Mouse (Mus musculus): ENCODE results near the gene Gipc3. TPM values are rescaled to one million over a fixed set of nuclear protein-coding genes. Genes with fewer than 3 reads are reported as not detected.

Gene Gipc3
- polyA plus RNA-seq, 1 experiment from 2014 or later, result 0.05 TPM

DNA sequence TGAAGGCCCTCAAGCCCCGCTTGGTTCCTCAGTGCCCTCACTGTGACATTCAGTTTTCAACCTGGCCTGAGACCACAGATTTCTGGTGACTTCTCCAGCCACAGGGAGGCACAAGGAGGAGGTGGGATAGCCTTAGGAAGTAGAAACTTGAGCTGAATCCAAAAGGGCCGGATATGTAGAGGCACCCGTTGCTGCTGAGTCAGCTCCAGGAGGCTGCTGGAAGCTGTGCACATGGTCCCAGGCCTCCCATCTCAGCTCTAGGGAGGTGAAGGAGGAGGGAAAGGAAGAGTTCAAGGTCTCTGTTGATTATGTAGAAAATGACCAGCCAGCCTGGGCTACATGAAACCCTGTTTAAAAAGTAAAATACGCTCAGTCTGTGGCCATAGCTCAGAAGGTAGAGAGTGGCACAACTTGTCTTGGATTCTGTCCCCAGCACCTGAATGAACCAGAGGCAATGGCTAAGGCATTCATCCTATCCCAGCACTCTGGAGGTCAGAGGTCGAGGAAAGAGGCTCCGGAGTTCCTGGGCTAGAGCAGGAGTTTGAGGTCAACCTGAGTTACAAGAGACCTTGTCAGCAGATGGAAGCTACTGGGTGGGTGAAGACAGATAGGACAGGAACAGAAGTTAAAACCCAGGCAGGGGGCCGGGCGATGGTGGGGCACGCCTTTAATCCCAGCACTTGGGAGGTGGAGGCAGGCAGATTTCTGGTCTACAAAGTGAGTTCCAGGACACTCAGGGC is 11.8 kb upstream of the Gipc3 start:
- Histone ChIP-seq H3K9ac (ENCODE audit: low read length) (no peak overlapping the region), H3K4me1 (ENCODE audit: control insufficient read depth, insufficient read depth, low read length) (peaks cover 21% of the 10 kb centered on the region)
- WGBS, result 72% methylated on average over 9 of the region's 9 CpGs

DNA sequence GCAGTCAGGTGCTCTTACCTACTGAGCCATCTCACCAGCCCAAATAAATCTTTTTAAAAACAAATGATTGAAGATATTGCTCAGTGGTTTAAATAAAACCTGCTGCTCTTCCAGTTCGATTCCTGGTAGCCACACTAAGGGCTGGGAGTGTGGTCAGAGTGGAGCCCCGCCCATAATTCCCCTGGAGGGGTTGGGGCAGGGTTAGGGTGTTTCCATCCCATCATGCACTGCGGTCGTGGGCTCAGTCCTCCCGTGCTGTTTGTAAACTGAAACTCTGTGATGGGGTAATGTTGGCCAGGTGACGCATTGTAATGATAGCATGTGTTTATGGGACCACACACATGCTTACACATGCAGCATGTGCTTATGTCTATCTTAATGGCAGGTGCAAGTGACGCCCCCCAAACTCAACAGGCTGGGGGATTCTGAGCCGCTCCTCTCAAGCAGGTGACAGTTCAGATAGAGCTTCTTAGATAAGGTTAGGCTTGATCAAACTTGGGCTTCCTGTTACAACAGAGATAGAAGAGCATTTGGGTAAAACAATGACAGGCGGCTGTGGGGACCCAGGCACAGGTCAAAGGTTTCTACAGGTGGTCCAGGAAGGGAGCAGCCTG is 8.7 kb upstream of the Gipc3 start:
- 13% methylated on average over 9 of the region's 9 CpGs for WGBS
- Histone ChIP-seq H3K9me3 (replicated peaks; ENCODE audit: control insufficient read depth, low read length) (no peaks in the 10 kb centered on the region), H3K4me3 (replicated peaks; ENCODE audit: low read length) (no peak overlapping the region), H3K27me3 (ENCODE audit: control insufficient read depth, insufficient read depth, low read length) (no peaks in the 10 kb centered on the region), H3K4me2 (ENCODE audit: low read depth, low read length) (no peak overlapping the region), H3K36me3 (ENCODE audit: control insufficient read depth, insufficient read depth, low read length) (peaks cover 12% of the 10 kb centered on the region; the same call in 1 of the 2 replicates), H3K27ac (ENCODE audit: low read length) (no peak overlapping the region), H3K9ac (ENCODE audit: low read length) (no peak overlapping the region), H3K4me1 (ENCODE audit: control insufficient read depth, insufficient read depth, low read length) (peaks cover 27% of the 10 kb centered on the region)
- ATAC-seq (ENCODE audit: insufficient read depth, low FRiP score), result no peak

More for the DNA sequence above, 11.8 kb upstream of the Gipc3 start:
- Histone ChIP-seq H3K27ac (ENCODE audit: low read length) (no peak overlapping the region), H3K36me3 (ENCODE audit: control insufficient read depth, insufficient read depth, low read length) (no peaks in the 10 kb centered on the region), H3K9me3 (replicated peaks; ENCODE audit: control insufficient read depth, low read length) (no peaks in the 10 kb centered on the region), H3K4me3 (replicated peaks; ENCODE audit: low read length) (no peak overlapping the region), H3K4me2 (ENCODE audit: low read depth, low read length) (no peak overlapping the region), H3K27me3 (ENCODE audit: control insufficient read depth, insufficient read depth, low read length) (no peaks in the 10 kb centered on the region)
- ATAC-seq (ENCODE audit: insufficient read depth, low FRiP score), result no peak

DNA sequence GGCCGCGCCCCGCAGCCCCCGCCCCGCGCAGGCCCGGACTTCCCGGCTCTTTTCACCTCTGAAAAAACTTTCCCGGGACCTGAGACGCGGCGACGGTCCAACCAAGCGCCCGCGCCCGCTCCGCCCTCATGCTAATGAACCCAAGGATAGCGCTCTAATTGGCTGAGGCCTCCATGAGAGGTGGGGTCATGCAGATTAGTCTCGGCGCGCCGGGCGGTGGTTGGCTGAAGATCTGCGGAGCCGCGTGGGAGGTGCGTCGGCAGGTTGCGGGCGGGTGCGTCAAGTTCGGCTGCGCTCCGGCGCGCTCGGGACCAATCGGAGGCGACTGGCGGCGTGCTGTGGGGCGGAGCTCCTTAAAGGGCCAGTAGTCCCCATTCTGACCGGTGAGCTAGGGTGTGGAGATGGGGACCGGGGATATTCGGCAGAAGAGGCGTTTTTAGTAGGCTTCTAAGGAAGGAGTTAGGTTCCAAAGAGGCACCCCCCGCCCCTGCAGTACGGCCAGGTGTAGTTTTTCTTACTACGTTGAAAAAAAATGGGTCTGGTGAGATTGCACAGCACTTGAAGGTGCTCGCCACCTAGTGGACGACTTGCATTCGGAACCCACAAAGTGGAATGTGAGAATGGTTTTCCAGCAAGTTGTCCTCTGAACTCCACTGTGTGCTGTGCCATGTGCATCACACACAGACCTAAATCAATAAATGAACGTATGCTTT is 7.4 kb upstream of the Gipc3 start, which contains the start of gene Hmg20b:
TSS of gene Hmg20b (minus strand) at position 130 of the 713 bp plus-strand sequence.
- ATAC-seq (ENCODE audit: insufficient read depth, low FRiP score), result peak; percentile 95
- WGBS, result under 1% methylated on average over 54 of the region's 54 CpGs
- H3K9ac ChIP-seq (ENCODE audit: low read length), result peak within 1 kb of the TSS; percentile 95

DNA sequence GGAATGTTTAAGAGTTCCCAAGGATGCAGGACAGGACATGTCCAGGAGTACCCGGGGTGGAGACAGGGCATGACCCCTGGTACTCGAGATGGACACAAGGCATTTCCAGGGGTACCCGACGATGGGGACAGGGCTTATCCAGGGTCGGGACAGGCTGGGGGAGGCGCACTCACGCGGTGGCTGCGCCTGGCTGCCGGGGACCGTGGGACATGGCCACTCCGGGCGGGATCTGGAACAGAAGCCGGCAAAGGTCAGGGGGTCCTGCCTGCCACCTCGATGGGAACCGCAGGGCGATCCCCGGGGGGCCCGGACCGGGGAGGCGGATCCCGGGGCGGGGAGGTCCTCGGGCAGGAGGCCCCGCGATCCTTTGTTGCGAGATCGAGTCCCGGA is 6.9 kb upstream of the Gipc3 start:
- under 1% methylated on average over 29 of the region's 29 CpGs for WGBS
- peak; percentile 3 for ATAC-seq (ENCODE audit: insufficient read depth, low FRiP score)
- no peaks in the 10 kb centered on the region for H3K9me3 ChIP-seq (replicated peaks; ENCODE audit: control insufficient read depth, low read length)
- H3K36me3 ChIP-seq (ENCODE audit: control insufficient read depth, insufficient read depth, low read length), result peaks cover 12% of the 10 kb centered on the region; the same call in 1 of the 2 replicates
- H3K4me3 ChIP-seq (replicated peaks; ENCODE audit: low read length), result peak overlapping the region; percentile 79
- H3K4me2 ChIP-seq (ENCODE audit: low read depth, low read length), result peak overlapping the region; percentile 94
- H3K27me3 ChIP-seq (ENCODE audit: control insufficient read depth, insufficient read depth, low read length), result no peaks in the 10 kb centered on the region
- peaks cover 31% of the 10 kb centered on the region for H3K4me1 ChIP-seq (ENCODE audit: control insufficient read depth, insufficient read depth, low read length)
- peak overlapping the region; percentile 88 for H3K27ac ChIP-seq (ENCODE audit: low read length)
- peak overlapping the region; percentile 95 for H3K9ac ChIP-seq (ENCODE audit: low read length)

More for the DNA sequence above, 7.4 kb upstream of the Gipc3 start, which contains the start of gene Hmg20b:
- Histone ChIP-seq H3K4me2 (ENCODE audit: low read depth, low read length) (peak within 1 kb of the TSS; percentile 94), H3K27me3 (ENCODE audit: control insufficient read depth, insufficient read depth, low read length) (no peaks in the 10 kb centered on the region), H3K4me1 (ENCODE audit: control insufficient read depth, insufficient read depth, low read length) (peaks cover 31% of the 10 kb centered on the region), H3K9me3 (replicated peaks; ENCODE audit: control insufficient read depth, low read length) (no peaks in the 10 kb centered on the region), H3K36me3 (ENCODE audit: control insufficient read depth, insufficient read depth, low read length) (peaks cover 12% of the 10 kb centered on the region; the same call in 1 of the 2 replicates), H3K27ac (ENCODE audit: low read length) (peak within 1 kb of the TSS; percentile 88), H3K4me3 (replicated peaks; ENCODE audit: low read length) (peak within 1 kb of the TSS; percentile 79)

DNA sequence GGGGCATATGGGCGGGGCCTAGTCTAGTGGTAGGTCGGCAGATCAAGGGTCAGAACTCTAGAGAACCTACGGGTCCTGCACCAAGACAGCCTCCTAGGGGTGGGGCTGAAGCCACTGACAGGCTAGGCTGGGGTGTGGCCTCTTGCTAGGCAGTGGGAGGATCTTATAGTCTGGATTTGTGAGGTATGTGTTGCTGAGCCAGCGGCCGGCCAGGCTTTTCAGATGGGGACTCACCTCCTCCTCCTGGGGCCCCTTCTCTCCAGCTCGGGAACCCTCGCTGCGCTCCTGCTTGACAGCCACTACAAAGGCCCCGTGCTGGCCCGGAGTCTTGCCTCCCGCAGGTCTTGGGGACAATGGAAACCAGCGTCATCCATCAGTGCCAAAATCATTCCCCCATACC is 6.1 kb upstream of the Gipc3 start:
- Histone ChIP-seq H3K4me1 (ENCODE audit: control insufficient read depth, insufficient read depth, low read length) (peaks cover 31% of the 10 kb centered on the region), H3K27ac (ENCODE audit: low read length) (peak overlapping the region; percentile 88), H3K4me3 (replicated peaks; ENCODE audit: low read length) (peak overlapping the region; percentile 79), H3K9ac (ENCODE audit: low read length) (peak overlapping the region; percentile 95), H3K36me3 (ENCODE audit: control insufficient read depth, insufficient read depth, low read length) (peaks cover 12% of the 10 kb centered on the region; the same call in 1 of the 2 replicates), H3K9me3 (replicated peaks; ENCODE audit: control insufficient read depth, low read length) (no peaks in the 10 kb centered on the region), H3K4me2 (ENCODE audit: low read depth, low read length) (peak overlapping the region; percentile 94), H3K27me3 (ENCODE audit: control insufficient read depth, insufficient read depth, low read length) (no peaks in the 10 kb centered on the region)
- peak; percentile 19; the same call in 1 of the 2 replicates for ATAC-seq (ENCODE audit: insufficient read depth, low FRiP score)
- WGBS, result 4% methylated on average over 12 of the region's 12 CpGs

DNA sequence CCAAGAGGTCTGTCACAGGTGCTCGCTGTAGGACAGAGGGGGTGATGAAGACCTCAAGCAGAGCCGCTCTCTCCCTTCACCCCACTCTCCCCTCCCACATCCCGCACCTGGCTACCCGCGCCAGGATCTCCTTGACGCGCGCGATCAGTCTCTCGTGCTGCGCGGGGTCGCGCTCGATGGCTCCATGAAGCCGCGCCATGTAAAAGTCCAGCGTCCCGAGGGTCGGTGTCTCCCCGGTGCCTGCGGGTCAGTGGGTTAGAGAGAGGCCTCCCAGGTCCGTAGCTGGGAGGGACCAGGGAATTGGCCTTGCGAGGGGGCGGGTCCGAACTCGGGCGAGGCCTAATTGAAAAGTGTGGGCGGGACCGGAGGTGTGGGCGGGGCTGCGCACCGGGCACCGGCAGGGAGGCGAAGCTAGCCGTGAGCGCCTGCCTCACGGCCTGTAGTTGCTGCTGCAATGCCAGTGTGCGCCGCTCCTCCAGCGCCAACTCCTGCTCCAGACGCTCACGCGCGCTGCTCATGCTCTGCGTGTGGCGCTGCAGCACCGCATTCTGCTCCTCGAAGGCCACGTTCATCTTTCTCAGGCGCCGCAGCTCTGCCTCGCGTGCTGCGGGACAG is 3.5 kb upstream of the Gipc3 start:
- Histone ChIP-seq H3K4me2 (ENCODE audit: low read depth, low read length) (peak overlapping the region; percentile 62), H3K36me3 (ENCODE audit: control insufficient read depth, insufficient read depth, low read length) (peaks cover 12% of the 10 kb centered on the region; the same call in 1 of the 2 replicates), H3K9me3 (replicated peaks; ENCODE audit: control insufficient read depth, low read length) (no peaks in the 10 kb centered on the region), H3K4me3 (replicated peaks; ENCODE audit: low read length) (peak overlapping the region; percentile 38), H3K27ac (ENCODE audit: low read length) (no peak overlapping the region; the same call in 1 of the 2 replicates), H3K27me3 (ENCODE audit: control insufficient read depth, insufficient read depth, low read length) (peaks cover 20% of the 10 kb centered on the region), H3K9ac (ENCODE audit: low read length) (peak overlapping the region; percentile 32), H3K4me1 (ENCODE audit: control insufficient read depth, insufficient read depth, low read length) (peaks cover 36% of the 10 kb centered on the region)
- 14% methylated on average over 54 of the region's 55 CpGs for WGBS
- peak; percentile 20 for ATAC-seq (ENCODE audit: insufficient read depth, low FRiP score)

DNA sequence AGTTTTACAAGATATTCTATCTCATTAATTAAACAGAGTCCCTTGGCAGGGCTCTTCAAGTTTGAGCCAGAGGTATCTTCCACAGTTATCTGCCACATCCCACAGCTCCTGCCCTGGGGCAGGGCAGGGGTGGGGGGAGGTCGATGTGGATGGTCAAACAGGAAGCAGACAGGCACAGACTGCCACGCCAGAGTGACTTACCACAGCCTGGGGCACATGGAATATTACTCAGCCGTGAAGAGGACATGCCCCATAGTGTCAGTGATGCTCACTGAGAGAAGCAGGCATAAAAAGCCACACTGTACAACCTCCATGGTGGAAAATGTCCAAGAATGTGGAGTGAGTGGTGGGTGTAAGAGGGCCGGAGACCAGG is 2.1 kb upstream of the Gipc3 start:
- no peak overlapping the region for H3K9ac ChIP-seq (ENCODE audit: low read length)
- H3K4me2 ChIP-seq (ENCODE audit: low read depth, low read length), result no peak overlapping the region
- no peak overlapping the region for H3K4me3 ChIP-seq (replicated peaks; ENCODE audit: low read length)
- ATAC-seq (ENCODE audit: insufficient read depth, low FRiP score), result no peak
- H3K9me3 ChIP-seq (replicated peaks; ENCODE audit: control insufficient read depth, low read length), result no peaks in the 10 kb centered on the region
- 88% methylated on average over 4 of the region's 4 CpGs for WGBS
- peaks cover 12% of the 10 kb centered on the region; the same call in 1 of the 2 replicates for H3K36me3 ChIP-seq (ENCODE audit: control insufficient read depth, insufficient read depth, low read length)
- no peak overlapping the region for H3K27ac ChIP-seq (ENCODE audit: low read length)
- H3K27me3 ChIP-seq (ENCODE audit: control insufficient read depth, insufficient read depth, low read length), result peaks cover 20% of the 10 kb centered on the region
- peaks cover 37% of the 10 kb centered on the region for H3K4me1 ChIP-seq (ENCODE audit: control insufficient read depth, insufficient read depth, low read length)

DNA sequence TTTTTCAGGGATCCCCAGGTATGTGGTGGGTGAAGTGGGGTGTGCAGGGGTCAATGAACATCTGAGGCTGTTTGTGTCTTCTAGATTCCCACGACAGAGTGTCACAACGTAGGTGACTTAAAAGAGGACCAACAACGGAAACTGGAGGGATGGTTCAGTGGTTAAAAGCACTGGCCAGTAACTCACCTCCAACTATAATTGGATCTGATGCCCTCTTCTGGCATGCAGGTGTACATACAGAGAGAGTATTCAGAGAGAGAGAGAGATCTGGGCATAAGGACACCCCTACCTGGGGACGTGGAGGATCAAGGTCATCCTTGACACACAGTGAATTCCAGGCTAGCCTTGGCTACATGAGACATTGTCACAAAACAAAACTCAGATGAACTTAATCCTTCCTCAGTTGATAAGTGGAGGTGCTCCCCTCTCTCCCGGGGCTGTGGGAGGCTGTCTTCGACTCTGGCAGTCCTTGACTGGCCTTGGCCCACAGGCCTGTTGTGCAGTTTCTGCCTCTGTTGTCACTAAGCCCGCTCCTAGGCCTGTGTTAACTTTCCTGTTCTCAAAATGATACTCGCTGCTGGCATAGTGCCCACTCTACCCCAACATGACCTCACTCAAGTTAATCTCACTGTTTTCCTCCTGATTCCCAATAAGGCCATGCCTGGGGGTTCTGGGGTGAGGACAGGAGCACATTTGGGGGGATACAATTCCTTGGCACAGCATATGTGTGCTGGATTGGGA is 1.5 kb upstream of the Gipc3 start:
- Histone ChIP-seq H3K4me2 (ENCODE audit: low read depth, low read length) (no peak overlapping the region), H3K9ac (ENCODE audit: low read length) (no peak overlapping the region), H3K27ac (ENCODE audit: low read length) (no peak overlapping the region), H3K27me3 (ENCODE audit: control insufficient read depth, insufficient read depth, low read length) (peaks cover 20% of the 10 kb centered on the region), H3K4me3 (replicated peaks; ENCODE audit: low read length) (no peak overlapping the region), H3K4me1 (ENCODE audit: control insufficient read depth, insufficient read depth, low read length) (peaks cover 35% of the 10 kb centered on the region), H3K36me3 (ENCODE audit: control insufficient read depth, insufficient read depth, low read length) (peaks cover 12% of the 10 kb centered on the region; the same call in 1 of the 2 replicates), H3K9me3 (replicated peaks; ENCODE audit: control insufficient read depth, low read length) (no peaks in the 10 kb centered on the region)
- WGBS, result 44% methylated on average over 8 of the region's 8 CpGs
- ATAC-seq (ENCODE audit: insufficient read depth, low FRiP score), result no peak

Measured in stomach, embryonic 16.5 days (tissue).